Mouse (Mus musculus): ENCODE measurements around the gene Rundc3a. TPM values are rescaled to one million over a fixed set of nuclear protein-coding genes. Genes with fewer than 3 reads are reported as not detected.

The Rundc3a gene
- polyA plus RNA-seq, 1 experiment from 2014 or later: 7.9 TPM

- Histone ChIP-seq H3K4me1 (ENCODE audit: control insufficient read depth, insufficient read depth, low read length) (peaks cover 9% of the 10 kb centered on the region; the same call in 1 of the 2 replicates), H3K27me3 (ENCODE audit: control insufficient read depth, insufficient read depth, low read length) (no peaks in the 10 kb centered on the region), H3K9me3 (ENCODE audit: control insufficient read depth, low read depth, low read length) (no peaks in the 10 kb centered on the region), H3K4me2 (replicated peaks; ENCODE audit: low read depth, low read length) (no peak overlapping the region), H3K36me3 (ENCODE audit: control insufficient read depth, insufficient read depth, low read length) (peaks cover 2% of the 10 kb centered on the region; the same call in 1 of the 2 replicates), H3K27ac (ENCODE audit: low read length) (no peak overlapping the region), H3K4me3 (ENCODE audit: low read depth, low read length) (no peak overlapping the region; the same call in 1 of the 2 replicates), H3K9ac (replicated peaks; ENCODE audit: low read depth, low read length) (no peak overlapping the region)
- 65% methylated on average over 8 of the region's 8 CpGs for WGBS
- no peak for ATAC-seq (ENCODE audit: insufficient number of reproducible peaks, insufficient read depth, low FRiP score, low read depth)
Measured at GRCm38 (mm10) chr11:102428981-102429540, 35.9 kb downstream of the Rundc3a start.

- H3K27ac ChIP-seq (ENCODE audit: low read length): no peak overlapping the region
- H3K36me3 ChIP-seq (ENCODE audit: control insufficient read depth, insufficient read depth, low read length): peaks cover 3% of the 10 kb centered on the region; the same call in 1 of the 2 replicates
- ATAC-seq (ENCODE audit: insufficient number of reproducible peaks, insufficient read depth, low FRiP score, low read depth): no peak
- no peaks in the 10 kb centered on the region for H3K9me3 ChIP-seq (ENCODE audit: control insufficient read depth, low read depth, low read length)
- WGBS: 38% methylated on average over 3 of the region's 3 CpGs
- peak overlapping the region; percentile 69 for H3K4me3 ChIP-seq (ENCODE audit: low read depth, low read length)
- peak overlapping the region; percentile 93 for H3K4me2 ChIP-seq (replicated peaks; ENCODE audit: low read depth, low read length)
- H3K4me1 ChIP-seq (ENCODE audit: control insufficient read depth, insufficient read depth, low read length): peaks cover 9% of the 10 kb centered on the region; the same call in 1 of the 2 replicates
- H3K9ac ChIP-seq (replicated peaks; ENCODE audit: low read depth, low read length): peak overlapping the region; percentile 26; the same call in 1 of the 2 replicates
- H3K27me3 ChIP-seq (ENCODE audit: control insufficient read depth, insufficient read depth, low read length): no peaks in the 10 kb centered on the region
Measured at GRCm38 (mm10) chr11:102429551-102429950, 36.3 kb downstream of the Rundc3a start.

GRCm38 (mm10) chr11:102430121-102431017 is 37.2 kb downstream of the Rundc3a start, which contains the start of gene Grn:
TSS of gene Grn (plus strand) at chr11:102430315.
- Histone ChIP-seq H3K36me3 (ENCODE audit: control insufficient read depth, insufficient read depth, low read length) (peaks cover 11% of the 10 kb centered on the region), H3K4me3 (ENCODE audit: low read depth, low read length) (peak within 1 kb of the TSS; percentile 69), H3K9ac (replicated peaks; ENCODE audit: low read depth, low read length) (peak within 1 kb of the TSS; percentile 60), H3K27me3 (ENCODE audit: control insufficient read depth, insufficient read depth, low read length) (no peaks in the 10 kb centered on the region), H3K4me2 (replicated peaks; ENCODE audit: low read depth, low read length) (peak within 1 kb of the TSS; percentile 93), H3K4me1 (ENCODE audit: control insufficient read depth, insufficient read depth, low read length) (peaks cover 9% of the 10 kb centered on the region; the same call in 1 of the 2 replicates), H3K27ac (ENCODE audit: low read length) (peak within 1 kb of the TSS; percentile 90), H3K9me3 (ENCODE audit: control insufficient read depth, low read depth, low read length) (no peaks in the 10 kb centered on the region)
- WGBS: under 1% methylated on average over 29 of the region's 29 CpGs
- ATAC-seq (ENCODE audit: insufficient number of reproducible peaks, insufficient read depth, low FRiP score, low read depth): peak; percentile 95

- no peak for ATAC-seq (ENCODE audit: insufficient number of reproducible peaks, insufficient read depth, low FRiP score, low read depth)
- under 1% methylated on average over 7 of the region's 7 CpGs for WGBS
Measured at GRCm38 (mm10) chr11:102431018-102431645, 37.9 kb downstream of the Rundc3a start.

GRCm38 (mm10) chr11:102431728-102432114 is 38.5 kb downstream of the Rundc3a start:
- no peak overlapping the region for H3K9ac ChIP-seq (replicated peaks; ENCODE audit: low read depth, low read length)
- no peak overlapping the region for H3K4me3 ChIP-seq (ENCODE audit: low read depth, low read length)
- no peak overlapping the region for H3K27ac ChIP-seq (ENCODE audit: low read length)
- H3K4me2 ChIP-seq (replicated peaks; ENCODE audit: low read depth, low read length): no peak overlapping the region
- peaks cover 9% of the 10 kb centered on the region; the same call in 1 of the 2 replicates for H3K4me1 ChIP-seq (ENCODE audit: control insufficient read depth, insufficient read depth, low read length)
- WGBS: 76% methylated on average over 3 of the region's 3 CpGs
- no peaks in the 10 kb centered on the region for H3K27me3 ChIP-seq (ENCODE audit: control insufficient read depth, insufficient read depth, low read length)
- peaks cover 18% of the 10 kb centered on the region for H3K36me3 ChIP-seq (ENCODE audit: control insufficient read depth, insufficient read depth, low read length)
- ATAC-seq (ENCODE audit: insufficient number of reproducible peaks, insufficient read depth, low FRiP score, low read depth): no peak
- H3K9me3 ChIP-seq (ENCODE audit: control insufficient read depth, low read depth, low read length): no peaks in the 10 kb centered on the region

More at GRCm38 (mm10) chr11:102431018-102431645, 37.9 kb downstream of the Rundc3a start:
- H3K4me1 ChIP-seq (ENCODE audit: control insufficient read depth, insufficient read depth, low read length): peaks cover 9% of the 10 kb centered on the region; the same call in 1 of the 2 replicates
- H3K9me3 ChIP-seq (ENCODE audit: control insufficient read depth, low read depth, low read length): no peaks in the 10 kb centered on the region
- H3K27me3 ChIP-seq (ENCODE audit: control insufficient read depth, insufficient read depth, low read length): no peaks in the 10 kb centered on the region
- peak overlapping the region; percentile 93 for H3K4me2 ChIP-seq (replicated peaks; ENCODE audit: low read depth, low read length)
- H3K4me3 ChIP-seq (ENCODE audit: low read depth, low read length): peak overlapping the region; percentile 69
- H3K27ac ChIP-seq (ENCODE audit: low read length): peak overlapping the region; percentile 90
- H3K36me3 ChIP-seq (ENCODE audit: control insufficient read depth, insufficient read depth, low read length): peaks cover 18% of the 10 kb centered on the region
- H3K9ac ChIP-seq (replicated peaks; ENCODE audit: low read depth, low read length): peak overlapping the region; percentile 60

GRCm38 (mm10) chr11:102432115-102432843 is 39.1 kb downstream of the Rundc3a start:
- ATAC-seq (ENCODE audit: insufficient number of reproducible peaks, insufficient read depth, low FRiP score, low read depth): no peak
- Histone ChIP-seq H3K9me3 (ENCODE audit: control insufficient read depth, low read depth, low read length) (no peaks in the 10 kb centered on the region), H3K27me3 (ENCODE audit: control insufficient read depth, insufficient read depth, low read length) (no peaks in the 10 kb centered on the region), H3K4me1 (ENCODE audit: control insufficient read depth, insufficient read depth, low read length) (peaks cover 13% of the 10 kb centered on the region), H3K36me3 (ENCODE audit: control insufficient read depth, insufficient read depth, low read length) (peaks cover 18% of the 10 kb centered on the region), H3K4me3 (ENCODE audit: low read depth, low read length) (no peak overlapping the region), H3K9ac (replicated peaks; ENCODE audit: low read depth, low read length) (no peak overlapping the region), H3K27ac (ENCODE audit: low read length) (no peak overlapping the region), H3K4me2 (replicated peaks; ENCODE audit: low read depth, low read length) (no peak overlapping the region)
- 64% methylated on average over 16 of the region's 16 CpGs for WGBS

GRCm38 (mm10) chr11:102432896-102433295 is 39.7 kb downstream of the Rundc3a start:
- ATAC-seq (ENCODE audit: insufficient number of reproducible peaks, insufficient read depth, low FRiP score, low read depth): no peak
- Histone ChIP-seq H3K4me2 (replicated peaks; ENCODE audit: low read depth, low read length) (no peak overlapping the region), H3K27me3 (ENCODE audit: control insufficient read depth, insufficient read depth, low read length) (no peaks in the 10 kb centered on the region), H3K27ac (ENCODE audit: low read length) (no peak overlapping the region), H3K4me3 (ENCODE audit: low read depth, low read length) (no peak overlapping the region), H3K36me3 (ENCODE audit: control insufficient read depth, insufficient read depth, low read length) (peaks cover 18% of the 10 kb centered on the region), H3K4me1 (ENCODE audit: control insufficient read depth, insufficient read depth, low read length) (peaks cover 19% of the 10 kb centered on the region), H3K9me3 (ENCODE audit: control insufficient read depth, low read depth, low read length) (no peaks in the 10 kb centered on the region), H3K9ac (replicated peaks; ENCODE audit: low read depth, low read length) (no peak overlapping the region)
- 93% methylated on average over 6 of the region's 6 CpGs for WGBS
